Mouse (Mus musculus) kidney, adult 18-20 months (tissue): ENCODE measurements around the gene Clip4.

ENCODE experiments used
- DNase-seq: peaks from one replicate; pipeline ENCODE4 v3.0.0; 2021

Clip4 gene

DNA sequence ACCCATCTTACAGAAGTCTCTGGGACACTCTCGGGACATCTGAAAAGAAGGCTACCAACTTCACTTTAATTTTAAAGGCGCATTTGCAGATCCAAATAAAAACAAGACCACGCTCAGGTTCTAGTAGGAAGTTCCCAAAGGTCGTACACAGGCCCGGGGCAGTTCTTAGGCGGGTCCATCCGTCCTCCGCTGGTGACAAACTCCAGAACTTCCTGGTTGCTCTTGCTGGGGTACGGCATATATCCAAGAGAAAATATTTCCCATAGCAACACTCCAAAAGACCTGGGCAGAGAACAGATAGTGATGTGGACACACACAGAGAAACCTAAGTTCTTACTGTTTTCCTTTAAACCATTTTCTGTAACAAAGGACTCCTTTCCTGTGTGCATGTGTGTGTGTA is 106.5 kb downstream of the Clip4 start:
- no peak for DNase-seq

DNA sequence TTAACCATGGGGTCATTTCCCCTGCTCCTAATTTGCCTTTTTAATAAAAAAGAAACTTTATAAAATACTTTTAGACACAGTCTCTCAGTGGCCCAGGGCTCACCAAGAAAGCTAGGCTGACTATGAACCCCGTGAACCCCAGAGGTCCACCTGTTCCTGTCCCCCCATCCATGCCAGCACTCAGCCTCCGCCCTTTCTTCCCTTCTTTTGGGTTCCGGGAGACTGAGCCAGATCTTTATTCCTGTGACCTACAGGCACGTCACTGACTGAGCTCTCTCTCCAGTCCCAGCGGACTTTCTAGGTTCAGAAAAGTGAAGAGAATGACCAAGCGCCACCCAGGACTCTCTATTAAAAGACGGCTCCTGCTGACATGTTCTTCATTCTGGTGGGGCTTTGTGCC is 107.2 kb downstream of the Clip4 start:
- DNase-seq: no peak

DNA sequence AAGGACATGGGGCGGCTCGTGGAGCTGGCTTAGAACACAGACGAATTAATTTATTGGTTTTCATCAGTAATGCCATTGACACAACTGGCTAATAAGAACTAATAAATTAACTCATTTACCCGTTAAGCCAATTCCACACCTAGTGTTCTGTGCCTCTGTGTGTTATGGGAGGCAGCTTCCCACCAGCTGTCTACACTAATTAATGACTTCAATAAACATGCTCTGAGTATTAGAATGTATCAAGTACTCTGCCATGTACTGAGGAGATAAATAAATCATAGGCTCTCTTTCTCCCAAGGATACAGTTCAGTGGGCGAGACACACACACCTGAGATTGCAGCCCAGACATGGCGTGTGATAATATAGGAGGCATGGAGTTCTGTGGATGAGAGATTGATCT is 113.1 kb downstream of the Clip4 start:
- no peak for DNase-seq

DNA sequence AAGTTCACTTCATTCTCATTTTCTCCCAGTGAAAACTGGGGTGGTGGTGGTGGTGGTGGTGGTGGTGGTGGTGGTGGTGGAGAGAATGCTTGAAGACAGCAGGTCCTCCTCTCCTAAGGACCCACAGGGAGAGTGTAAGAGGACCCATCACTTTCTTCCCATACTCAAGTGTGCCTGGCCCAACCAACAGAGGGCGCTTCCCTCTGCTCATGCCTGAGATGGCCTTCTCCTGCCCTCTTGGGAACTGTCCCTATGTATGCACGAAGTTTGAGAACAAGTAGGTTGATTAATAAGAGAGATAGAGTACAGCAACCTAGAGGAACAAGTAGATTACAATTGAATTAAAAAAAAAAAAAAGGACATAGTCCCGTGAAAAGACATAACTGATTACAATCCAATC is 140.8 kb downstream of the Clip4 start:
- peak; percentile 18 for DNase-seq

DNA sequence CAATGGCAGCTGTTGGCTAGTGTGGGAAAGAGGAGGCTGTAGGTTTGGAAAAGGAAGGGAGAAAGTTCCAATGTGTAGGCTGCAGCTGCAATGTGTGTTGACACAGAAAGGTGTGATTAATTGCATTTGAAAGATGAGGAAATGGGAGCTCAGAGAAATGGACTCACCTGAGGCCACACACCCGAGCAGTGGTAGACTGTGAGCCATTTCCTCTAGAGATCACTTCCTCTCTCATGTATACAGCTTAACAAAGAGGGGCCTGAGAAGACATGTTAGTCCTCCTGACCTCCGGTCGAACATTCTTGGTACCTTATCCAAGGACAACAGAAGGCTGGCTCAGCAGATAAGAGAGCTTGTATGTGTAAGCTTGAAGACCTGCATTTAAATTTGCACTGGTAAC is 144.9 kb downstream of the Clip4 start:
- DNase-seq: no peak
